Mouse (Mus musculus): Measurements from ENCODE around the gene Hdac4. TPM values are rescaled to one million over a fixed set of nuclear protein-coding genes. Genes with fewer than 3 reads are reported as not detected.

Gene Hdac4
- total RNA-seq, 2 experiments from 2014 or later, result 35.4 to 36.2 TPM

DNA sequence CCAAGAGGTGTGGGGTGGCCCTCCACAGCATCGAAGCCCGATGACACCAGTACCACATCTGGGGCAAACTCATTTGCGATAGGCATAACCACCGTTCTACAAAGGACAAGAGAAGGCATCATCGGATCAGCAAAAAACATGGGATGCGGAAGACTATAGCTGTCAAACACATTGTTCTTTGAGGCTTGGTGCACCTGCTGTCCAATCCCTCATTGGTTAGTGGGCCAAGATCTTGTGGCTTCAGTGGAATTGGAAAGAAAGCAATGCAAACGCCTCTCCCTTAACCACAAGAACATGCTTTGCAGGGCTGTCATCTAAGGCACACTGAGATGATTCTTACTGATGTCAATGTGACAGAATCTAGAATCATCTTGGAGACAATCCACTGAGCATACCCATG is 248.1 kb downstream of the Hdac4 start:
- no peak for DNase-seq

DNA sequence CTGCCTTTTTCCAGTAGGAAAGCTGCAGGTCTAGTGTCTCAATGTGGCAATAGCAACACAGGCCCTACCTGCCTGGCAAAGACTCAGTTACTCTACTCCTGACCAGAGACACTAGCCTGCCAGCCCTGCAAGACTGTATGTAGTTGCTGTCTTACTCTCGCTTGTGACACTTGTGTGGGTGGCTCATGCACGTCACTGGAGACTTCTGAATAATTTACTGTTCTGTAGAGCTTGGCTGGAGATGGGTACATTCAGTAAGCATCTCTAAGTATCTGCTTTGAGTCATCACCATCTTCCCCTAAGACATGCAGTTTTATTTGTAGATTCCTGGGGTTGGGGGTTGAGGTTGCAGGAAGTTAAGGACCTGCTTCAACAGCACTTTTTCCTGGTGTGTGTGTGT is 252.9 kb downstream of the Hdac4 start:
- DNase-seq, result no peak
- intact Hi-C loops (cut with DNase I), result no loop called here

More for the DNA sequence above, 248.1 kb downstream of the Hdac4 start:
- intact Hi-C loops (cut with DNase I), result no loop called here

DNA sequence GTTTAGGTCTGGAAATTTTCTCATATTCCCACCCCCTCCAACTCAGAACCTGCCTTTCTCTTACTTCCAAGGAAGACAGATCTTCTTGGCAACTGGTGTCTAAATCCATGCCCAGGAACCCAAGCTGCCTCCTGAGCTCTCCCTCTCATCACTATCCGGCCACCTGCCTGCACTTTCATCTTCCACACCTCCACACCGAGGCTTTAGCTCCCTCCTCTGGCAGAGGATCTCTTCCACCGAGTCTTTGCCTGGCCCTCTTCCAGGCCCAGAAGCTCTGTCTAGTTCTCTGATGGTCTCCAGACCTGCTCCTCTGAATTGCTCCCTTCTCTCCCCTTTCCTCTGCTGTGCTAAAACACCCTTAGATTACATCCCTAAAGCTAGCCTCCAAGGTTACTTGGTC is 253.5 kb downstream of the Hdac4 start:
- intact Hi-C loops (cut with DNase I), result no loop called here
- DNase-seq, result peak in 1 of 2 experiments; percentile 40

DNA sequence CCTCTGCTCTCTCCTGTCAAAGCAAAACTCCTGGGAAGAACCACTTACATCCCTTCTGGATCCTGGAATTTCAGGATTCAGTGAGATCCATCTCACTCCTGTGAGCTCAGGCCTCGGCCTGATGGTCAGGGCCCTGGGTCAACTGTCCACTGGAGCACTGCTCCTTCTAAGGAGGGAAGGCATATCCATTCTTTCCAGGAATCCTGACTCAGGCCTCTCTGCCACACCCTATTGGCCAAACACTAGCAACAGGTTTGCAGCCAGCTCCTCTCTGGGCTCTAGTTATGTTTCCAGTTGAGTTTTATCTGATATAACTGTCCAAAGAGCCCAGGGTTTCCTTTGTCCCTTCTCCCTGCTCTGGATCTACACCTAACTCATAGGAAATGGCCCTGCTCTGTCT is 254.4 kb downstream of the Hdac4 start:
- no peak for DNase-seq
- intact Hi-C loops (cut with DNase I), result no loop called here

DNA sequence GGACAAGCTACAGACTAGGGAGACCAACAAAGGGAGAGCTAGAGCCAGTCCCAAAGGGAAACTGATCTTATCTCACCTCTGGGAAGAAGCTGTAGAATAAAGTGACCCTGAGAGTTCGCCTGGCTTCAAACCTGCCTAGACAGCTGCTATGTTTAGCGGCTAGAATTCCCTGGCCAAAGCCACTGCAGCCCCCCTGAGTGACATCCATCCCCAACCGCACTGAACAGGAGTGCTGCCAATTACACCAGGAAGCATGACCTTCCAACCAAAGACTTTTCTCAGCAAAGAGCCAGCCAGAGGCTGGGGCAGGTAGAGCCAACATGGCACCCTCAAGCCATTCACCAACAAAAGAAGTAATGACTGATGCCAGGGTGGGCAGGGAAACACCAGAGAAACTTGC is 260.3 kb downstream of the Hdac4 start:
- DNase-seq, result peak in 1 of 2 experiments; percentile 26
- intact Hi-C loops (cut with DNase I), result no loop called here

DNA sequence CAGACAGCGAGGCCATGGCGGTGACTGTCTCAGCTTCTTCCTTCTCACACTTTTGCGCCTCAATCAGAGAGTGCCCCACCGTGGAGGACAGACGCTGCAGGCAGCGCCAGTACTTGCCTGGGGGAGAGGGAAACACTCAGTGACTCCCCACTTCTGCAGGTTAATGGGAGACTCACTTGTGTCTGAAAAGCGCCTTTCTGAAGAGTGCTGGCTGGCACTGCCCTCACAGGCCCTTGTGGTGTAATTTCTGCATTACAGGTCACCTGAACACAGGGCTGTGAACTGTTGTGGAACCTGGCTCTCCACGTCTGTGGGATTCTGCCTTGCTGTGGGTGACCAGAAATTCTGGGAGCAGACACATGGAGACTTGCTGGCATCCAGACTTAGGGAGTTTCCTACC is 261.8 kb downstream of the Hdac4 start:
- intact Hi-C loops (cut with DNase I), result no loop called here
- no peak for DNase-seq

DNA sequence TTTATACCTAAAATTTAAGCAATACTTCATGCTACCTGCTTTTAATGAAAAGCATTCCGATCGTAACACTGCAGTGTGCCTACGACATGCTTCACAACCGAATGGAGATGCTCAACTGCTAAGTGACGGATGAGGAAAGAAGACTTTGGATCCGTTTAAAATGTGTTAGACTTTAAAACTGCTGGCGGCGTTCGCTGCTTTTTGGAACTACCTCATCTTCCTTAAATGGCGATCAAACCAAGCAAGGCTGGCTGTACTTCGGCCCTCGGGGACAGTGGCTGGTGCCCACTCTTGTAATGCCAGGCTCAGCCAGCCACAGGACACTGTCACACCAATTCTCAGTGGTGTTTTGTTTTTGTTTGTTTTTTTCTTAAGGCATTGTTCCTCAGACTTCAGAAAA is 263.3 kb downstream of the Hdac4 start:
- no peak for DNase-seq
- intact Hi-C loops (cut with DNase I), result no loop called here

DNA sequence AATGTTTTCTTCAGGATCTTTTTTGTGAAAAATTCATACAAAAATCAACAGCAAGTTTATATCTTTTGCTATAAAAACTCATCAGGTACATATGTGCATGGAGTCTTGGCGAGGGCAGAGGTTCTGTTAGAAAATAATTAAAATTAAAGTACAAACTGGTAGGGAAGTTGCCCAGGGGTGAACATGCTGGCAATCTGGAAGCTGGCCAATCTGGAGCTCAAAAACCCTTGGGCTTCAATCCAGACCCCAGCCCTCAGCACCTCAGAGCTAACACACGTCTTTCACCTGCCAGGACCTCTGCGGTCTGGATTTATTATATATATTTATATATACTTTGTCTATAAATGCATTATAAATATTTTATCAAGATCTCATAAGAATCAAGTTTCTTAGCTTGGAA is 263.7 kb downstream of the Hdac4 start:
- intact Hi-C loops (cut with DNase I), result no loop called here
- DNase-seq, result no peak

DNA sequence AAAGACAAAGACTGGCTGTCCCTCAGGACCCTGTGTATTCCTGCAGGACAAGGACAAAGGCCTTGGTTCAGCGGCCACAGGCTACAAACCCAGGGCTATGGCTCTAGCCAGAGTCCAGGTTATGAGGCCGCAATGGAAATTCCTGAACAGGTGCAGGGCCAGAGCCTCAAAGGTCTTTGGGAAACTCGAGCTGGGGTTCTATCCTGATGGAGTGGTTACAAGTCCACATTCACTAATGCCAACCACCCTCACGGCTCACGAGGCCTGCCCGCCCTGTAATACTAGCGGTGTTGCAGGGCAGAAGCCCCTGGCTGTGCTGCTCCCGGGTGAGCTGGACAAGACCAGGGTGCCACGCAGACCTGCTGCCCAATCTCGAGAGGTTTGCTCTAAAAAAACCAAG is 264.3 kb downstream of the Hdac4 start:
- DNase-seq, result no peak
- intact Hi-C loops (cut with DNase I), result no loop called here

DNA sequence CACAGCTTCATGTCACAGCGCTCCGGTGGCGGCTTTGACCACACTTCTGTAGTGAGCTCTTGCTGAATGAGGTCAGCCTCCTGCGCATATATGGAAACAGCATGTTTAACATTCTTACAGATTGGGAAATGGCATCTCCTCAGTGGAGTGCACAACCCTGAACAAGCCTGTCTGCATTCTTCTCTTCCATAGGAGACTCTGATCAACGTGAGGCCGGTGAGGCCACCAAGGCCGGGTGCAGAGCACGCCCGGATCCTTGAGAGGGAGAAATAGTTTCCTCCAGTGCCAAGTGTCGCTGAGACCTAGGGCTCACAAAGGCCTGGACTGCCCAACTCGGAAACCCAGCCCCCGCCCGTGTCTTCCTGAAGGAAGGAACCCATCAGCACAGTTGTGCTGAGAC is 266.4 kb downstream of the Hdac4 start:
- intact Hi-C loops (cut with DNase I), result no loop called here
- no peak for DNase-seq

DNA sequence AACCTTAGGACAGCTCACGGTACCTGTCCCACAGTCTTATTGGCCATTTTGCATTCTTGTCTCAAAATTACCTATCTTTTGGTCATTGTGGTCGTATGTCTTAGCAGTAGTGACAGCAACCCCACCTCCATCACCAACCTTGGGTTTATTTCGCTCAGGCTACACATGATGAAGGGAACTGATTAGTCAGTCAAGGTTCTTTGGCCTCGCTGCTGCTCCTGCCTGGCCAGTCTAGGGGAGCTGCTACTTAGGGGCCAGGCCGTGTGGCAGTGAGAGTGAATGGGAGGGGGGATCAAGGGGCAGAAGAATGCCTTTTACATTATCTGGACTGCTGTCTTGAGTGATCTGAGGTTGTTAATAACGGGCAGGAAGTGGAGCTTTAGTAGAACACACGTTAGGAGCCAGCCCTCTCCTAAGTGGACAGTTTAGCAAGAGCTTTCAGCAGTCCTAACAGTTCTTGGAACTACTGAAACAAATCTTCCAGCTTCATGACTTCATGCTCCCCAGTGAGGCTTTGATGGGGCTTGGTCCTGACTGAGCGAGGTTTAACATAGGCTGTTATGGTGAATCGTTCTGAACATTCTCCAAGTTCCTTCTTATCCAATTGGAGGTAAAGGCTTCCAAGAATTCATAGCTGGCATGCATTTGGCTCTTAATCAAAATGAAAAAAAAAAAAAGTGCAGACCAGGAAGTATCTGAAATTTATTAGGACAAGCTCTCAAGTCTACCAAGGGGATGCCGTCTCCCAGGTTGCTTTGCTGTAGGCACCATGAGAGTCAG is 267.8 kb downstream of the Hdac4 start:
- intact Hi-C loops (cut with DNase I), result no loop called here
- no peak for DNase-seq

DNA sequence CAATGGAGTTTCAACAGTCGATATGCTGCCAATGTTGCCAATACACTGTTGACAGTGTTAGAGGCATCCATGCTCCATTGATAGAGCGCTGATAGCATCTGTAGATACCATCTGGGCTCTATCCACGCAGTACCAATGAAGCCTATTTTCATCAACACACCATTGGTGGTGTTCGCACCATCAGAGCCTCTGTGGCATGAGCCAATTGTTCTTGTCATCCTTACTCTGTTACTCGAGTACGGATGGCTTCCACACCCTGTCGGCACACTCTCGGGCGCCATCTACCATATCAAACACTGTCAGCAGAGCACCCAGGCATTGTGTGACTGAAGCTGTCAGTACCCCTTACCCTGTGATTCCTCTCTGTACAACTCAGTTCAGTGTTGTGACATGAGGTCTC is 271.9 kb downstream of the Hdac4 start:
- no peak for DNase-seq
- intact Hi-C loops (cut with DNase I), result no loop called here

DNA sequence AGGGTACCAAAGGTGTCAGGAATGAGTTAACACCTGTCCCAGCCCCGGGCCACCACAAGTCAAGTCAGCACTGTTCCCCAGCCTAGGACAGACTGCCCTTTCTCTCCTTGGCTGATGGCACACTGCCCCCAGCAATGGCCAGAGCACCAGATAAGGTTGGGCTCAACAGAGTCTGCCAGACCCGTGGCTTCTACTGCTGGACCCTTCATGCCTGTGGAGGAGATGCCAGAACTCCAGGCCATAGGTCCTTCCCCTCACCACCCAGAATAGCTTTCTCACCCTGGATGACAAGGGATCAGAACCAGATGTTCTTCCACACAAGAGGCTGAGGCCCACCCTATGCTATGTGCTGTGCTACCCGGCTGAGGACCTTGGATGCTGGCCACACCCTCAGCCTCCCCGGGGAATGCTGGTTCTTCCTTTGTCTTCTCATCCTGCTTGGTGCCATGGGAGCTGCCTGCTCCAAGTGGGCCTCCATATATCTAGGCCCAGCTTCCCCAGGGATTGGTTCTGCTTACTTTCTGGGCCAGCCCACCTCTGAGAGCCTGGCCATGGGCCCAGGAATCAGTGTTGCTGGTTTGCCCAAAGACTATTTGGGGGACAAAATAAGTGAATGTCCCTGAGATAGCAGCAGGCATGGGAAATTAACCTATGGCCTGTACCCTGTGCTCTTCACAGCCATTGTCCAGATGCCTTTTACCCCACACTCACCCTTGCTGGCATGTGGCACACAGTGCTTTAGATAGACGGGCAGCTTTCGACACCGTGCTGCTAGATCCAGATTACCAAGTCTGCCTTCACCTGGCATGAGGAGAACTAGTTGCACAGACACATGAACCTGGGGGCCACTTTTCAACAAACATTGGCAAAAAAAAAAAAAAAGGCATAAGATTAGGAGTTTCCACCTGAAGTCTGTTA is 273.0 kb downstream of the Hdac4 start:
- peak; percentile 62 to 64 for DNase-seq
- intact Hi-C loops (cut with DNase I), result no loop called here

DNA sequence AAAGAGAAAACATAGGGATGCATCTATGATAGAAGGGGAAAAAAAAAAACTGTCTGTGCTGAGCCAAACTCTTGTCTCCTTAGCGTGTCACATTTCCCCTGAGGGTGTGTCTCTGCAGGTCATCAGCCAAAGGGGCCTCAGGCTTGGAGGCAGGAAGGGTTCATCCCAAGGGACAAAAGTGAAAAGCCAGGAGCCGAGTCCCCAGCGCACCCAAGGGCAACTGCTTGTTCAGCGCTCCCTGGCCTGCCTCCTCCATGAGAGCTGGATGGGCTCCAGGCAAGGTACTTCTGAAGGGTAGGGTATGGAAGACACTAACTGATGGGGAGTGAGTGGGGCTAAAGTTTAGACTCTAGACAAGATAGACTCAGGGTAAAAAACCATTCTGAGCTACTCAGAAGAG is 273.8 kb downstream of the Hdac4 start:
- no peak for DNase-seq
- intact Hi-C loops (cut with DNase I), result no loop called here

DNA sequence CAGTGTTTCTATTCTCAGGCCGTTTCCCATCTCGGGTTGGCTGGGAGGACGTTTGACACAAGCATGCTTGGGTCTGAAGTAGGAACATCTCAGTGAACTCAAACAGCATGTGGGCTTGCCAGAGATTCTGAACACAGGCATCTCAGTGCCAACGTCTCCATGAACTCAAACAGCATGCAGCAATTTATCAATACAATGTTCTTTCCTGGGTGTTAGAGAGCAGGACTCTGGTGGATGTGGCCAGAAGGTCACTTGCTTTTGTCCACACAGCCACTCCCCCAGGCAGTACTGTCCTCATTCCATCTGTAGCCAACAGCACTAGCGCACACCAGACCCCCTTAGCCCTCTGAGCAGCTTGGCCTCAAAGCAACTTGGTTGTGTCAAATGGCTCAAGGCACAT is 274.2 kb downstream of the Hdac4 start:
- DNase-seq, result no peak
- intact Hi-C loops (cut with DNase I), result no loop called here

DNA sequence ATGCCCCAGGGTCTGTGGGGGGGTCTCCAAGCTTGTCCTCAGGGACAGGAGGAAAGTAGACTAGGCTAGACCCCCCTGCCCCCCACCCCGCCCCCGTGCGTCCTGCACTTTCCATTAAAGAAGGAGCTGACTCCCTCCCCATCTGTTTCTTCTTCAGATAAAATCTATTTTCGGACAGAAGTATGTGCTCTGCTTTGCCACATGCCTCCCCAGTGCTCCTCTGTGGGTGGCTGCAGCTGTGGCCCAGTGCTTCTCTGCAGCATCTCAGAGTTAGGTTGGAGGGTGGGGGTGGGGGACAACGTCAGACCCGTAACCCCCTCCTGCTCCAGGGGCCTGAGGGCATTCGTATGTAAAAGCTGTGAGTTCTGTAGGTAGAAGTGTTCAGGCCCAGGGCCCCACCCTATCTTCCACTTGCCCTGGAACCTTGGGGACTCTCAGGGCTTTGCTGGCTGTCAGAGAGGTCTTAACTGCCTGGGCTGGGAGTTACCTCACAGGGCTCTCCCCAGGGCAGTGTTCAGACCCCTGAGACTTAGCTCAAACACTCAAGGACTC is 275.4 kb downstream of the Hdac4 start:
- DNase-seq, result no peak
- intact Hi-C loops (cut with DNase I), result no loop called here

DNA sequence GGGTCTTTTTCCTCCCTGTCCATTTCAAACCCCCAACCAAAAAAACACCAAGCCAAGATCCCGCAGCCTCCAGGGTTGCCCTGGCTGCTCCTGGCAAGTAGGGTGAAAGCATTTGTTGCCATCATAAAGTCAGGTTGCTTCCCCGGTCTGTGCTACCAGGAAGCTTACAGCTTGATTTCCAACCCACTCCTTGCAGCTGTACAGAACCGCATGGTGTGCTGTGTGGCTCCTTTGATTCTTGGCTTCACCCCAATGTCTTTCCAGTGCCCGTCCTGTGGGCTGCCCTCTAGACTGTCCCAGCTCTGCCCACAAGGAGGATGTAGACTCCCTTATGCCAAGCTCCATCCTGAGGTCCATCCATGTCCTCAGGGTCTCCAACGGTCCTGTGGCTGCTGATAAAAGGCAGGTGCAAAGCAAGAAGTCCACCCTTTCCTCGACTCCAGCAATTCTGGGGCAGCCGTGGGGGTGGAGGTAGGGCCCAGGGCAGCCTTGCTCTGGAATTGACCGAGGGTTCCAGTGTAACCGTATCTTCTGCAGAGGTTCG is 277.2 kb downstream of the Hdac4 start:
- DNase-seq, result no peak
- intact Hi-C loops (cut with DNase I), result loop anchor here (5.0 kb wide), 2 partner anchors 49 to 534 kb away; no protein-coding TSS in a partner anchor

DNA sequence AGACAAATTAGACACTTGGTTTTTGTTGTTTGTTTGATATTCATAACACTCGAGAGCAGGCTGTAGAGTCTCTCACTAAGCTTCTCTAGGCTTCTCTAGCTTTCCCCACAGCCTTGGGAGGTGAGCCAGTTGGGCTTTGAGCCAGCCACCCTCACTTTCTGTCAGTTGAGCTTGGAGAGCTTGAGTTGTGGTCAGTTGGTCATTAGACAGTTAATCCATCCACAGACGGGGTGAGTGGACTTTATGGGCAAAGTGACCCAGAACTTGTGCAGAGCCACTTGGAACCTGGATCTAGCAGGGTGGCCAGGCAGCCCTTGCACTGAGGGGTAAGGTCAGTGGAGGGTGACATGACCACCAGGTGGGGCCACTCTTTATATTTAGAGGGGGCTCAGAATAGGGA is 277.9 kb downstream of the Hdac4 start:
- intact Hi-C loops (cut with DNase I), result loop anchor here (5.0 kb wide), 2 partner anchors 50 to 535 kb away; no protein-coding TSS in a partner anchor
- peak in 1 of 2 experiments; percentile 49 for DNase-seq

DNA sequence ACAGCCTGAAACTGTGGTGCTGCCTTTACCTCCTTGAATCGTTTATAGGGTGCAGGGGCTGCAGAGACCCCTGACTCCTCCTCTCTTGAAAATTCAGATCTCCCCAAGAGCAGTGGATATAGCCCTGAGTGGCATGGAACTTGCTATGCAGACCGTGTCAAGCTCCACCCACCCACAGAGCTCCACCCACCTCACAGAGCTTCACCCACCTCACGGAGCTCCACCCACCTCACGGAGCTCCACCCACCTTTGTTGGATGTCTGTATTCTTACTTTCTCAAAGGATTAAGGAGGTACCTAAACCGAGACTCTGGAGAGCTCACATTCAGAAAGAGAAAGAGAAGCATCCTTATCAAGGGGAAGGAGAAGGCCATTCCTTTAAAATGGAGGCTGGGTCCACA is 279.5 kb downstream of the Hdac4 start:
- DNase-seq, result no peak
- intact Hi-C loops (cut with DNase I), result loop anchor here (5.0 kb wide), 2 partner anchors 51 to 536 kb away; no protein-coding TSS in a partner anchor

DNA sequence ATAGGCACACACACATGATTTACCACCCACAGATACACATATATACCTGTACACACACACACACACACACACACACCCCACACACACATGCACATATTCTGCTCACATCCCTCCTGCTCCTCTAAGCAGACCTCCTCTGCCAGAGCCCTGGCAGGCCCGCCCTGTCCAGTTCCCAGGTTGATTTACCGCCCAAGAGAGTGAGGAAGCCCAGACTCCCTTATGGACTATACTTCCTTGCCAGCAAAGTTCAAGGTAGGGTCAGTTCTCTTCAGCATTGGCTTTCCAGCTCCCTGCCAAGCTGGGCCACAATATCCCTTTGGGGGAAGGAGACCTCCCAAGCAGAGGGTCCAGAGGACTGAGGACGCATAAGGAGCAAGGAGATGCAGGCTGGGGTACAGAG is 280.9 kb downstream of the Hdac4 start:
- peak in 1 of 2 experiments; percentile 41 for DNase-seq
- intact Hi-C loops (cut with DNase I), result loop anchor here (5.0 kb wide), 2 partner anchors 53 to 538 kb away; no protein-coding TSS in a partner anchor

DNA sequence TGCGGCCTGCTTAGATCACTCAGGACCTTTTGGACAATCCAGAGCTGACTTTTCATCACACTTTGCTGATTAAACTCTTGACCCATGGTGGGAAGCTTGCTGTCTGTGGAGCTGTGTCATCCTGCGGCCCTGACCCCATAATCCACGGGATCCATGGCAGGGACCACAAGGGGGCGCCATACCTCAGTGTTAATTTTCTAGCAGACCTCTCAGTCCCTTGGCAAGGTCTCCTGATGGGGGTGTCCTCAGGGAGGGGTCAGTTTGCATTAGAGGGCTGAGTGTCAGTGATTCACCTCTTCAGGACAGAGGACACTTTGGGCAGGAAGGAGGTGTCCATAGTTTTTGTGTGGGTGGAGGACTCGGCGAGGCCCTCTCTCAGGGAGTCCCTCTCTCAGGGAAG is 281.6 kb downstream of the Hdac4 start:
- DNase-seq, result peak; percentile 75 to 81
- intact Hi-C loops (cut with DNase I), result no loop called here
